Mouse (Mus musculus) frontal cortex, adult 2 months (tissue): ENCODE data around the gene Atf5. TPM values are rescaled to one million over a fixed set of nuclear protein-coding genes. Genes with fewer than 3 reads are reported as not detected.

ENCODE experiments used
- DNase-seq, 2 experiments: peaks; one replicate each; pipeline ENCODE4 v3.0.0; 2022; ENCODE audit warnings: low spot score in 1 of 2; ENCODE audit errors: extremely low spot score in 1 of 2
- polyA plus RNA-seq: library from polyadenylated mRNA; depleted of rRNA; stranded (reverse); fragments of >200 nt; gene quantifications from 2 replicates; pipeline ENCODE4 v1.2.3, GENCODE M21; 2012

The Atf5 gene
- polyA plus RNA-seq, 1 experiment: 24.2 TPM

DNA sequence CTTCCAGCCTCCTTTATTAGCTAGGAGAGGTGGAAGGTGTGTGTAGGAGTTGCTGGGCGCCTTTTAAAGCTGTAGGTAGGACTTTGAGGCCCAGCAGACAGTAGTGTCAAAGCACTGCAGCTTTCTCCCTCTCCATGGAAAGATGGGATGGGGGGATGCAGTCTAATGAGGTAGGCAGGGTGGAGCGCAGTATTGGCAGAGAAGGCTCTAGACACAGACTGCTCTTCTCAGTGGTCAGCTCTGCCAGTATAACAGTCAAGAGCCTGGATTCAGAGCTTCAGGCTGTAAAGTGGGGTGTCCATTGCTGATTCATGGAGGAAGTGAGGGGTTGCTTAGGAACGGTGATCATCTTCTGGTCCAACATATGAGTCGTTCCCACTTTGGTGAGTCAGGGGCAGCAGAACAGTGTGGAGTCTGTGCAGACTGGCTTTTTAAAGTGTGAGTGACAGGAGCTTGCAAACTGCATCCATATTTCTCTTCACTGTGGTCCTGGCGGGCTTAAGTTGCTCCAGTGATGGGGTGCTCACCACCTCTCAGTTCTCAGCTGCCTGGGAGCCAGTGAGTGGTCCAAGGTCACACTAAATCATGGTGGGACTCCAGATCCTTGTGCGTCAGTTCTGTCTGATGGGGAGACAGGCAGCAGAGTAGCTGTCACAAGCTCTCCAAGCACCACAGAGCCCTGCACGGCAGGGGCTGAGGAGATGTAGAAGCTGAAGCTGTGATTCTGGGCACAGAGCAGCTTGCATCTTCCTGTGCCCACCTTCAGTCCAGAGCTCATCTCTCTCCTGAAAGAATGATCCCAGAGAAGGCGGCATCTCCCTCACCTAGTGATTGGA is 34.5 kb upstream of the Atf5 start:
- no peak for DNase-seq

DNA sequence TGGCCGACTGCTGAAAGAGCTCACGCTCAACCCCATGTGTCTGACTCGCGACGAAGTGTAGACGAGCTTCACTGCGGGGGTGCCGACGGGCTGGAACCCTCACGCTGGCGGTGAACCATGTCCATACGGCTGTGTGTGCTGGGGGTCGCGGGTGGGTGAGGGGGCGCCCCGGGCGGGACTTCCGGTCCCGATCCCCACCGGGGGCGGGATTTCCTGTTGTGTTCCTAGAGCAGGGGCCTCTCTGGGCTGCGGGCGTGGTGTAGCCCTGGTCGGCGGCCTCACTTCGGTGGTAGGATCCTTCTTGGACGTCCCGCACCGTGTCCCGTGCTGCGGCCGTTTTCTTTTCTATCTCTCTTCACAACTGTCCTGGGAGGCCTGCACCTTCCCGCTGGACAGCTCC is 33.7 kb upstream of the Atf5 start:
- peak in 1 of 2 experiments; percentile 76 for DNase-seq

DNA sequence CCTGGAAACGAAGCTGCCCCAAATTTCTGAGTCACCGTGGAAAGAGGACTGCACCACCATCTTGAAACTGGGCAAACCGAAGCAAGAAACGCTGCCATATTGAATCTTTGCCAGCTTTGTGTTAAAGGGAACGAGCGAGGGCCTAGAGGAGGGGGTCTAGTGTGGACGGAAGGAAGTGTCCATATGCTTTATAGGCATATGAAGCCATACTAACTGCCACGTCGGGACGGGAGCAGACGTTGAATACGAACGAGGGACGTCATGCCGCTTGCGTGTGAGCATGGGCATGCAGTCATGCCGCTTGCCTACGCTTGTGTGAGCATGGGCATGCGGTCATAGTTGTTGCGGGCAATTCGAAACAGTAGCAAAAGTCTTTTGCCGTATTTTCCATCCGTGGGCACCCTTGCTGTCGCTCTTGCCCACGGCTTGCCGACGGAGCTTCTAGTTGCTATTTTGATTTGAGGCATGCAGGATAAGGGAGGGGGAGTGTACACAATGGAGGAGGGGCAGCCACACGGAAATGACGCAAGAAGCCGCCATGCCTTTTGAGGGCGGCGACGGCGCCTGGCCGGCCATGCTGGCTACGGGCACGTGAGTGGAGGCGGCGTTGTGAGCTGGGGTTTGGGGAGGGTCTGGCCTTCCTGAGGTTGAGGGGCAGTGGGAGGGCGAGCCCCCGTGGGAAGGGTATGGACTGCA is 33.1 kb upstream of the Atf5 start:
- DNase-seq: peak; percentile 92

- peak; percentile 100 for DNase-seq
Observed at GRCm38 (mm10) chr7:44848561-44849415, 32.3 kb upstream of the Atf5 start, which contains the start of the genes Akt1s1 and Tbc1d17. TSS of gene Akt1s1 (plus strand) at chr7:44848991. TSS of gene Tbc1d17 (minus strand) at chr7:44849079.

- no peak for DNase-seq
Observed at GRCm38 (mm10) chr7:44847772-44848171, 31.3 kb upstream of the Atf5 start.

GRCm38 (mm10) chr7:44846804-44847203 is 30.3 kb upstream of the Atf5 start:
- DNase-seq: no peak

GRCm38 (mm10) chr7:44845006-44845405 is 28.5 kb upstream of the Atf5 start:
- no peak for DNase-seq

GRCm38 (mm10) chr7:44841825-44842463 is 25.5 kb upstream of the Atf5 start:
- no peak for DNase-seq

GRCm38 (mm10) chr7:44840426-44840825 is 24.0 kb upstream of the Atf5 start:
- no peak for DNase-seq

- peak in 1 of 2 experiments; percentile 57 for DNase-seq
Observed at GRCm38 (mm10) chr7:44839491-44840191, 23.2 kb upstream of the Atf5 start.

- no peak for DNase-seq
Observed at GRCm38 (mm10) chr7:44839171-44839490, 22.7 kb upstream of the Atf5 start.

- no peak for DNase-seq
Observed at GRCm38 (mm10) chr7:44838073-44838472, 21.6 kb upstream of the Atf5 start.

GRCm38 (mm10) chr7:44836423-44837053 is 20.1 kb upstream of the Atf5 start:
- DNase-seq: no peak

DNA sequence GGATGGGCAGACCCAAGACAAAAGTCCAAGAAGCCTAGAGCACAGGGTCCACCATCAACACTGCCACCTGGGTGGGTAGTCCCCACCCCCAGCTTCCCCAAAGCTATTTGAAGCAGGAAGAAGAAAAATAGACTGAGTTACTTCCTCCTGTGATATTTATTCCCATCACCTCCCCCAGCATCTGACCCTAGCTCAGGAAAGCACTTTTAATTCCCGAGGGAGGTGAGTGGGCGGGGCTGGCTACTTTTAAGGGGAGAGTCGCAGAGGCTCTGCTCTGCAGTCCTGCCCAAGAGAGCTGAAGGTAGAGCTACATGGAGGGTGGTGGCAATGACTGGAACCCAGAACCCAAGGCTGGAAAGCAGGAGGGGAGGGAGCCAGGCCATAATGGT is 19.6 kb upstream of the Atf5 start:
- DNase-seq: no peak

DNA sequence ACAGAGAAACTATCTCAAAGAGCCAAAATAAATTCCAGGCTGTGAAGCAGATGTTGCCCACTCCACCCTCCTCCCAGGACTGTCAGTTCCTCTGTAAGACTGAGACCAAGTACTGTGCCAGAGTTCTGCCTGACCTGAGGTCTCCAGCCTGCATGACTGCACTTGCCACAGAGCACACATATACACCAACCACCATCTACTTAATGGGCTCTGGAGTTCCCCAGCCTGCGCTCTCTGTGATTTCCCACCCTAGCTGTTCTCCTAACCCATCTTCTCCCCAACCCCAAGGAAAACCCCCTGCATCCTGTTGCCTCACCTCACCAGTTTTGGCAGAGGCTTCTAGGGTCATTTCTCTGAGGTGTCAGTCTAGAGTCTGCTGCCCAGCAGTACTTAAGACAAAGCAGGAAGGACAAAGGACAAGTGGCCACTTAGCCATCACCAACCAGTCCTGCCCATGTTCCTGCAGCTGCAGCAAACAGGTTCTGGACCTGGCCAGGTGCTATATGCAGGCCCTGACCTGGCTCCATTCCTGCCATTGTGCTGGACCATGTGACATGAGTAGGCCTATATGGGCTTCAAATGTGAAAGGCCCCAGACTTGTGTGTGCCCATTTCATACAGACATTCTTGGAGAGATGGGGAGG is 19.0 kb upstream of the Atf5 start:
- no peak for DNase-seq

DNA sequence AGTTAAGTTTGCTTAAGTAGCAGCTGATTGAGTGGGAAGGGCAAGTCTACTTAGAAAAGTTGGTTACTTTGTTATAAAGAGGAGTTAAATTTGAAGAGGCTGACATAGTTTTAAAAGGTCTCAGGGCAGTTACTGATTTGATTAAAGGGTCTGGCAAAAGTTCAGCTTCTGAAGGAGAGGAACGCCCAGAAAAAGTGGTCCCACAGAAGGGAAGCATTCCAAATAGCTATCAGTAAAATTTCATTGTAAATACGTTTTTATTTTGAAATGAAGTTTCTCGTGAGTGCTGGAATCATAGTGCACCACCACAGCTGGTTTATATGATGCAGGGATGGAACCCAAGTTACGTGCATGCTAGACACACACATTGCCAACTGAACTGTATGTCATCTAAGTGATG is 16.3 kb upstream of the Atf5 start:
- DNase-seq: no peak

- no peak for DNase-seq
Observed at GRCm38 (mm10) chr7:44828706-44829105, 12.2 kb upstream of the Atf5 start.

DNA sequence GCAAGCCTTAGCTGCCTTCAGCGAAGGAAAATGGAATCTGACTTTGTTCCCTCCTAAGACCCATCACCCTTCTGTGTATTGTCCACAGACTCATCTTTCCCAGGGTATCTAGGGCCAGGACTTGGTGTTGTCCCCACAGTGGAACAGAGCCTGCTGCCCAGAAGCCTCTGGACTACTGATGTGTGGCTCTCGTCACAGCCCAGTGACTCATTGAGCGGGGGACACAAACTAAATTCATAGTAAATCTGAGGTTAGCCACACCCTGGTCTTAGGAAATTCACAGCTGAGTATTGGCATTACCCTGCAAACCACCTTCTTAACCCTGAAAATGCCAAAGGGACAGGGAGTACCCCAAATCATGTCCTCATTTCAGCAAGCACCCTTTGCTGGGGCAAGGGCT is 10.3 kb upstream of the Atf5 start:
- DNase-seq: no peak

- peak in 1 of 2 experiments; percentile 90 for DNase-seq
Observed at GRCm38 (mm10) chr7:44824872-44825271, 8.4 kb upstream of the Atf5 start.
